Mouse (Mus musculus): Measurements from ENCODE around the gene Rnf6. TPM values are rescaled to one million over a fixed set of nuclear protein-coding genes. Genes with fewer than 3 reads are reported as not detected.

Gene Rnf6
- polyA plus RNA-seq (2012; rRNA removed), result 16.6 and 17.4 TPM in 2 replicates

DNA sequence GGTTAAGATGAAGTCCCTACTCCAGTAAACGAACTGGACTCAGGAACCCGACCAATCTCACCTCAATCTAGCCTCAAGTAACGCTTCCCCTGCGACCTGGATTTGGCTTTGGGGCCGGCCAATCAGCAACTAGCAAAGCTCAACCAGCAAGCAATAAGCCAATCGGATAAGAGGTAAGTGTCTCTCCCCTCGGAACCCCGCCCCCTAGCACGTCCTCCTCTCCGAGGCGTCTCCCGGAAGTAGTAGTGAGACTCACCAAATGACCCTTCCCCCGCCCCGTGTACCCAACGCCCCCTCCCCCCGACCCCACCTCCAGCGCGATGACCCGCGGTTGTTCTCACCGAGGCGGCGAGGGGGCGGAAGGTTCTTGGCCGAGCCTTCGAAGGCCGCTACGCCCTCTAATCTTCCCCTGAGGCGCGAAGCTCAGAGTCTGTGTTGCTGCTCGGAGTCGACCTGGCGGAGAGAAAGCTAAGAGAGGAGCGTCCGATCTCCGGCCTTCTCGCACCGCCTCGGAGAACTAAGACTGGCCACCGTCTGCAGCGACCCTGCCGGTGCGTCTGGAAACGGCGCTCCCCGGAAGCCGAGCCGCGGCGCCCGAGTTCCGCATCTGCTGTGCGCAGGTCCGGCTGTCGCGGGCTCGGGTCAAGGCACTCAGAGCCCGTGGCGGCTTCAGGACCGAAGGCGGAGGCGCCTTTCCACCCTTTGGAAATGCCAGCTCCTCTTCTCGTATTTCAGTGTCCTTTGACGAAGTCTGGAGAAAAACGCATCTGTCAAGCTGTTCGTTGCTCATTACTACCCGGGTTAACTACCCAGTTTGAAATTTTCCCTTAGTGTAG is at the start of gene Rnf6:
Rnf6 (minus strand) TSS at position 677 of the 836 bp plus-strand sequence.

DNA sequence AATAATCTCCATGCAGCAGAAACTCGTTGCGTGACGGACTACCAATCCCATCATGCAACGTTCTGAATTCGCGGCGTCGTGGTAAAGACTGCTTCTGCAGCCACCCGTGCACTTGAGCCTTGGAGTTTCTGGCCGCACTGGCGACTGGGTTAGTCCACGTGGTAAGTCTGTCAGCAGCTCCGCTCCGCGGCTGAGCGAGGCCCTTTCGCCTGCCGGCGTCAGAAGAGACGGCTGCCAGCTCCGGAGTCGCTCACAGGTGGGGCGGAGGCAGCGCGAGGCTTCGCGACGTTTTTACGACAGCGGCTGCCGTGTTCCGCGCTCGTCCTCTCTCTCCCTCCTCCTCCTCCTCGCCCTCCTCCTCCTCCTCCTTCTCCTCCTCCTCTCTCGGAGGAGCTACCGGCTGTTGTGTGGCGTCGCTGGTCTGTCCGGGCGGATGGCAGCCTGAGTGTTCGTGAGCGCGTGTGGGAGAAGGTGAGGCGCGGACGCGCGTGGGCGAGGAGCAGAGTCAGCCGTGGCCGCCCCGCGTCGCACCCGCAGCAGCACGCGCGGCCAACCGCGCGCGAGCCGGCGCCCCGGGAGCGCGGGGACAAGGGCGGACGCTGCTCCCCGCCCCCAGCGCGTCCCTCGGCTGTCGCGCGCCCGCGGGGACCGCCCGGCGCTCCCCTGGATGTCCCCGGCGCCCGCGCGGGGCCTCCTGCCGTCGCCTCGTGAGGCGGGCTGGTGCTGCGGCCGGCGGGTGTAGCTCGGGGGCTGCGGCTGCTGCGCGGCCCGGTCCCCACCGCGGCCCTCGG is 9.7 kb upstream of the Rnf6 start, which contains the start of gene Cdk8:
Cdk8 (plus strand) TSS at position 367 of the 791 bp plus-strand sequence.

DNA sequence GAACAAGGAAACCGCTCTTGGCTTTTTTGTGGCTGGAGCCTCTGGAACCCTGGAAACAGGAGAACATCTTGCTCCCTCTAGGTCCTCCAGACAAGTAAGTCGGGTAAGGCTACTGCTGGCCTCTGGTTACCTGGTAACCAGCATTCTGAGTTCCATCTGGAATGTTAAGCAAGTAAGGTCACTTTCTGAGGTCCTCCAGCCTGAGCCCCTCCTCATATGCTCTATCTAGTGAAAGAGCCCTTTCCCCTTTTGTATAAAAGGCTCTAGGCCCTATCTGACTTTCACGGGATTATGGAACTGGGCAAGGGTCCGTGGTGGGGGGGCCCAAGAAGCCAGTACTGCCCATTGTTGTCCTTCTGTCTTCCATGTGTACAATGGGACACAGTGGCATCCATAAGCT is 36.2 kb downstream of the Rnf6 start, which contains the start of gene 1700001J03Rik:
1700001J03Rik (minus strand) TSS at position 101 of the 400 bp plus-strand sequence.

DNA sequence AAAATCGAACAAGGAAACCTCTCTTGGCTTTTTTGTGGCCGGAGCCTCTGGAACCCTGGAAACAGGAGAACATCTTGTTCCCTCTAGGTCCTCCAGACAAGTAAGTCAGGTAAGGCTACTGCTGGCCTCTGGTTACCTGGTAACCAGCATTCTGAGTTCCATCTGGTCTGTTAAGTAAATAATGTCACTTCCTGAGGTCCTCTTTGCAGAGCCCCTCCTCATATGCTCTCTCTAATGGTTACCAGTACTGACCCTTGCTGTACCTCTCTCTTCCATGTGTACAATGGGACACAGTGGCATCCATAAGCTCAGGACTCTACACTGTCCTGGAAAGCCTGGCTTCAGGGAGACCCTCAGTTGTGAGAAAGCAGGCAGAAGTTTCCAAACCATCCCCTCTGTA is 50.7 kb downstream of the Rnf6 start, which contains the start of gene Gm6309:
Gm6309 (minus strand) TSS at position 101 of the 400 bp plus-strand sequence.

DNA sequence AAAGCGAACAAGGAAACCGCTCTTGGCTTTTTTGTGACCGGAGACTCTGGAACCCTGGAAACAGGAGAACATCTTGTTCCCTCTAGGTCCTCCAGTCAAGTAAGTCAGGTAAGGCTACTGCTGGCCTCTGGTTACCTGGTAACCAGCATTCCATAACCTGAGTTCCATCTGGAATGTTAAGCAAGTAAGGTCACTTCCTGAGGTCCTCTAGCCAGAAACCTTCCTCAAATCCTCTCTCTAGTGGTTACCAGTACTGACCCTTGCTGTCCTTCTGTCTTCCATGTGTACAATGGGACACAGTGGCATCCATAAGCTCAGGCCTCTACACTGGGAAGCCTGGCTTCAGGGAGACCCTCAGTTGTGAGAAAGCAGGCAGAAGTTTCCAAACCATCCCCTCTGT is 60.9 kb downstream of the Rnf6 start, which contains the start of gene Gm5565:
Gm5565 (minus strand) TSS at position 101 of the 400 bp plus-strand sequence.

Other genes starting within 250 kb of the Rnf6 start
- gene Cyp3a25, start 211.9 kb downstream of the Rnf6 start, polyA plus RNA-seq (2012; rRNA removed), result 0.09 TPM in 1 of 2 replicates, not detected in the other
- not detected in 2 replicates for gene Cyp3a59, start 142.3 kb downstream of the Rnf6 start, polyA plus RNA-seq (2012; rRNA removed)
- not detected in 2 replicates for gene Gm5565, start 61.0 kb downstream of the Rnf6 start, polyA plus RNA-seq (2012; rRNA removed)
- gene Gm6309, start 50.8 kb downstream of the Rnf6 start, polyA plus RNA-seq (2012; rRNA removed), result not detected in 2 replicates
- 0.37 TPM in 2 replicates for gene 1700001J03Rik, start 36.3 kb downstream of the Rnf6 start, polyA plus RNA-seq (2012; rRNA removed)
- gene Cdk8, start 9.7 kb upstream of the Rnf6 start, polyA plus RNA-seq (2012; rRNA removed), result 44.6 and 48.0 TPM in 2 replicates
- 2.6 and 2.8 TPM in 2 replicates for gene Wasf3, start 163.4 kb upstream of the Rnf6 start, polyA plus RNA-seq (2012; rRNA removed)